9 mouse cellular contexts compared by ENCODE assay signal in the genomic region with DNA sequence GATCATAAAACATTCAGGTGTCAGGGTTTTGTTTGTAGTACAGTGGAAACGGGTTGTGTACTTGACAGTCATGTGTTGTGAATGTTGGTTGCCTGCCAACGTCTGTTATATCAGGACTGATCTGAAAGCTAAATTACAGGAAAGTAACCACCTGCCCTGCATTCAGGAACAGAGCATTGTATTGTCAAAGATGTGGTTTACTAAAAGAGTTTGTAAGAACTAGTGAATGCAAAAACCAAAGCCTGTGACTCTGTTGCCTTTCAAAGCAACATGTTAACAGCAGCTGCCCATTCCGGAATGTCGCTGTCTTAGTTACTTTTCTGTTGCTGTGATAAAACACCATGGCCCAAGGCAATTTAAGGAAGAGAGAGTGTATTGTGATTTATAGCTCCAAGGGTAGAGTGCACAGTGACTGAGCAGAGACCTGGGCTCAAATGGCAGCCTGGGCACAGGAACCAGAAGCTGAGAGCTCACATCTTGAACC.
A peak's percentile ranks its signal among the peaks of the same experiment; 100 is the strongest.
DNase-seq lines count a peak whose midpoint lies in the region; ATAC-seq lines count a peak whose summit lies in the region.
"Had no signal": no experiment of that assay in that cellular context is flagged by ENCODE, and none has a peak within 500 bp of the region (broad histone marks: within the 10 kb centered on the region; RNA-seq: fewer than 3 reads in every experiment).

No protein-coding gene starts in this region.

- WGBS in midbrain, embryonic 13.5 days = 68% methylated on average over 4 of the region's 4 CpGs
- WGBS in midbrain, embryonic 11.5 days = 84% methylated on average over 4 of the region's 4 CpGs
- WGBS in kidney, embryonic 14.5 days = 6% methylated on average over 4 of the region's 4 CpGs
- WGBS in neural tube, embryonic 13.5 days = 14% methylated on average over 4 of the region's 4 CpGs

- H3K9ac ChIP-seq in midbrain, embryonic 13.5 days (replicated peaks) = no peak overlapping the region
- no peak overlapping the region for H3K9ac ChIP-seq in midbrain, embryonic 11.5 days (ENCODE audit: low read length)
- no peak overlapping the region for H3K9ac ChIP-seq in kidney, embryonic 14.5 days (ENCODE audit: low read depth, low read length)
- H3K9ac ChIP-seq in neural tube, embryonic 13.5 days = no peak overlapping the region

- H3K4me3 ChIP-seq in midbrain, embryonic 13.5 days (replicated peaks) = no peak overlapping the region
- H3K4me3 ChIP-seq in midbrain, embryonic 11.5 days (ENCODE audit: low read depth, low read length) = no peak overlapping the region
- H3K4me3 ChIP-seq in kidney, embryonic 14.5 days (ENCODE audit: low read length) = no peak overlapping the region
- H3K4me3 ChIP-seq in neural tube, embryonic 13.5 days = no peak overlapping the region

- H3K4me1 ChIP-seq in midbrain, embryonic 13.5 days (replicated peaks) = peaks cover 16% of the 10 kb centered on the region; the same call in 1 of the 2 replicates
- no peaks in the 10 kb centered on the region for H3K4me1 ChIP-seq in midbrain, embryonic 11.5 days (ENCODE audit: control insufficient read depth, insufficient read depth, low read length)
- H3K4me1 ChIP-seq in kidney, embryonic 14.5 days (ENCODE audit: control insufficient read depth, insufficient read depth, low read length) = peaks cover 37% of the 10 kb centered on the region
- H3K4me1 ChIP-seq in neural tube, embryonic 13.5 days (replicated peaks) = peaks cover 44% of the 10 kb centered on the region

- no peak overlapping the region for H3K4me2 ChIP-seq in midbrain, embryonic 13.5 days (replicated peaks)
- H3K4me2 ChIP-seq in midbrain, embryonic 11.5 days = no peak overlapping the region
- no peak overlapping the region for H3K4me2 ChIP-seq in kidney, embryonic 14.5 days (replicated peaks; ENCODE audit: low read depth, low read length)
- H3K4me2 ChIP-seq in neural tube, embryonic 13.5 days = no peak overlapping the region

- H3K27me3 ChIP-seq in midbrain, embryonic 13.5 days = no peaks in the 10 kb centered on the region
- no peaks in the 10 kb centered on the region for H3K27me3 ChIP-seq in midbrain, embryonic 11.5 days (ENCODE audit: control insufficient read depth, insufficient read depth, low read length)
- H3K27me3 ChIP-seq in kidney, embryonic 14.5 days (ENCODE audit: control insufficient read depth, insufficient read depth, low read length) = no peaks in the 10 kb centered on the region
- H3K27me3 ChIP-seq in neural tube, embryonic 13.5 days = no peaks in the 10 kb centered on the region

- no peaks in the 10 kb centered on the region for H3K9me3 ChIP-seq in midbrain, embryonic 13.5 days
- H3K9me3 ChIP-seq in midbrain, embryonic 11.5 days (ENCODE audit: control insufficient read depth, low read length) = no peaks in the 10 kb centered on the region
- no peaks in the 10 kb centered on the region for H3K9me3 ChIP-seq in kidney, embryonic 14.5 days (ENCODE audit: control insufficient read depth, low read length)
- no peaks in the 10 kb centered on the region for H3K9me3 ChIP-seq in neural tube, embryonic 13.5 days

- H3K27ac ChIP-seq in midbrain, embryonic 13.5 days = peak overlapping the region; percentile 25
- no peak overlapping the region for H3K27ac ChIP-seq in midbrain, embryonic 11.5 days (ENCODE audit: low read depth, low read length)
- peak overlapping the region; percentile 53; the same call in 1 of the 2 replicates for H3K27ac ChIP-seq in kidney, embryonic 14.5 days (ENCODE audit: low read depth, low read length)
- H3K27ac ChIP-seq in neural tube, embryonic 13.5 days (replicated peaks) = peak overlapping the region; percentile 61

- ATAC-seq in midbrain, embryonic 13.5 days = no peak
- no peak for ATAC-seq in midbrain, embryonic 11.5 days (ENCODE audit: low FRiP score)
- ATAC-seq in kidney, embryonic 14.5 days (ENCODE audit: low FRiP score, low TSS enrichment) = peak; percentile 84
- ATAC-seq in neural tube, embryonic 13.5 days (ENCODE audit: low read depth) = peak; percentile 67
- ATAC-seq in erythroblast, adult 5-6 weeks (replicated peaks; ENCODE audit: low FRiP score, poor library complexity, severe bottlenecking) = no peak

- H3K36me3 ChIP-seq in midbrain, embryonic 13.5 days = no peaks in the 10 kb centered on the region
- no peaks in the 10 kb centered on the region for H3K36me3 ChIP-seq in midbrain, embryonic 11.5 days (ENCODE audit: control insufficient read depth, insufficient read depth, low read length)
- H3K36me3 ChIP-seq in kidney, embryonic 14.5 days (ENCODE audit: control insufficient read depth, insufficient read depth, low read length) = no peaks in the 10 kb centered on the region
- H3K36me3 ChIP-seq in neural tube, embryonic 13.5 days = no peaks in the 10 kb centered on the region

- DNase-seq in adrenal gland, postnatal 10 days = peak; percentile 51
- no peak for DNase-seq in adrenal gland, postnatal 4 days (ENCODE audit: low spot score in 2 of 2)
- no peak for DNase-seq in midbrain, embryonic 11.5 days (ENCODE audit: low spot score, missing footprints)
- no peak for DNase-seq in T-cell, adult 2 months (ENCODE audit: low spot score)
- DNase-seq: liver had no signal

Comparison
In these comparisons a context has a peak if more than half of its experiments do, and no peak if none do; other contexts are left out.
1. ATAC-seq: peak in kidney, embryonic 14.5 days (single experiment) and neural tube, embryonic 13.5 days (single experiment); none in midbrain, embryonic 13.5 days (single experiment), midbrain, embryonic 11.5 days (single experiment) and erythroblast, adult 5-6 weeks (single experiment).